Mouse (Mus musculus) testis, postnatal 14 days (tissue): ENCODE data around the gene Olfr916.

ENCODE experiments used
- DNase-seq: peaks from one replicate; pipeline ENCODE4 v3.0.0; 2021; ENCODE audit warnings: low spot score

Gene Olfr916

GRCm38 (mm10) chr9:38659775-38660174 lies at the start of gene Olfr916:
Gene Olfr916, minus strand, starts transcription at chr9:38659875.
- DNase-seq = no peak

GRCm38 (mm10) chr9:38674501-38674900 lies 14.8 kb upstream of the Olfr916 start, which contains the start of gene Olfr918:
Gene Olfr918, minus strand, starts transcription at chr9:38674601.
- no peak for DNase-seq

GRCm38 (mm10) chr9:38672887-38673286 lies 13.2 kb upstream of the Olfr916 start:
- DNase-seq = no peak

GRCm38 (mm10) chr9:38665742-38666141 lies 6.1 kb upstream of the Olfr916 start, which contains the start of gene Olfr917:
Gene Olfr917, minus strand, starts transcription at chr9:38665842.
- DNase-seq = no peak

GRCm38 (mm10) chr9:38632406-38632805 lies 27.3 kb downstream of the Olfr916 start:
- no peak for DNase-seq
